8 mouse cellular contexts compared by ENCODE assay signal in genomic region chr7:28446446-28446845, GRCm38 (mm10). TPM values are rescaled to one million over a fixed set of nuclear protein-coding genes. Genes with fewer than 3 reads are reported as not detected.
DNase-seq lines count a peak whose midpoint lies in the region; ATAC-seq lines count a peak whose summit lies in the region.

No protein-coding gene starts in this region.

- H3K4me1 ChIP-seq in intestine, embryonic 14.5 days (replicated peaks; ENCODE audit: control insufficient read depth, insufficient read depth, low read length) = no peaks in the 10 kb centered on the region
- 0 out of 2 replicates have a peak, but pooled peaks cover 5% of the 10 kb centered on the region for H3K4me1 ChIP-seq in intestine, embryonic 16.5 days (ENCODE audit: control insufficient read depth, insufficient read depth, low read length)
- H3K4me1 ChIP-seq in embryonic facial prominence, embryonic 14.5 days (ENCODE audit: control insufficient read depth, insufficient read depth, low read length) = no peaks in the 10 kb centered on the region

- H3K4me3 ChIP-seq in intestine, embryonic 14.5 days (ENCODE audit: low read depth, low read length) = no peak overlapping the region
- H3K4me3 ChIP-seq in intestine, embryonic 16.5 days (ENCODE audit: low read length) = no peak overlapping the region
- H3K4me3 ChIP-seq in embryonic facial prominence, embryonic 14.5 days (ENCODE audit: low read depth, low read length) = no peak overlapping the region

- H3K36me3 ChIP-seq in intestine, embryonic 14.5 days (ENCODE audit: control insufficient read depth, insufficient read depth, low read length) = no peaks in the 10 kb centered on the region
- H3K36me3 ChIP-seq in intestine, embryonic 16.5 days (ENCODE audit: control insufficient read depth, insufficient read depth, low read length) = no peaks in the 10 kb centered on the region
- H3K36me3 ChIP-seq in embryonic facial prominence, embryonic 14.5 days (ENCODE audit: control insufficient read depth, insufficient read depth, low read length) = no peaks in the 10 kb centered on the region

- H3K27me3 ChIP-seq in intestine, embryonic 14.5 days (replicated peaks; ENCODE audit: control insufficient read depth, insufficient read depth, low read length) = no peaks in the 10 kb centered on the region
- no peaks in the 10 kb centered on the region for H3K27me3 ChIP-seq in intestine, embryonic 16.5 days (replicated peaks; ENCODE audit: control insufficient read depth, insufficient read depth, low read length)
- 0 out of 2 replicates have a peak, but pooled peaks cover 3% of the 10 kb centered on the region for H3K27me3 ChIP-seq in embryonic facial prominence, embryonic 14.5 days (replicated peaks; ENCODE audit: control insufficient read depth, insufficient read depth, low read length)

- ATAC-seq in intestine, embryonic 14.5 days (replicated peaks; ENCODE audit: low FRiP score, low TSS enrichment, low read depth) = no peak
- no peak for ATAC-seq in intestine, embryonic 16.5 days
- ATAC-seq in embryonic facial prominence, embryonic 14.5 days (ENCODE audit: low read depth) = no peak

- intact Hi-C loops in left cerebral cortex, postnatal 4 days (cut with DNase I) = loop anchor here (2.0 to 5.0 kb wide), 2 partner anchors 154 to 271 kb away; partner anchors contain the start of gene Fbxo17

- H3K4me2 ChIP-seq in intestine, embryonic 14.5 days (ENCODE audit: low read length) = no peak overlapping the region
- no peak overlapping the region for H3K4me2 ChIP-seq in intestine, embryonic 16.5 days (ENCODE audit: low read depth, low read length)
- no peak overlapping the region for H3K4me2 ChIP-seq in embryonic facial prominence, embryonic 14.5 days (ENCODE audit: low read depth, low read length)

- WGBS in intestine, embryonic 14.5 days = 8% methylated on average over 12 of the region's 12 CpGs
- WGBS in intestine, embryonic 16.5 days = 9% methylated on average over 12 of the region's 12 CpGs
- WGBS in embryonic facial prominence, embryonic 14.5 days = 8% methylated on average over 12 of the region's 12 CpGs

- H3K9me3 ChIP-seq in intestine, embryonic 14.5 days (ENCODE audit: control insufficient read depth, low read length) = no peaks in the 10 kb centered on the region
- no peaks in the 10 kb centered on the region for H3K9me3 ChIP-seq in intestine, embryonic 16.5 days (ENCODE audit: control insufficient read depth, low read length)
- no peaks in the 10 kb centered on the region for H3K9me3 ChIP-seq in embryonic facial prominence, embryonic 14.5 days (ENCODE audit: control insufficient read depth, low read length)

- H3K27ac ChIP-seq in intestine, embryonic 14.5 days (ENCODE audit: low read depth) = no peak overlapping the region
- H3K27ac ChIP-seq in intestine, embryonic 16.5 days (ENCODE audit: low read length) = no peak overlapping the region
- no peak overlapping the region for H3K27ac ChIP-seq in embryonic facial prominence, embryonic 14.5 days (replicated peaks; ENCODE audit: low read depth, low read length)

- no peak overlapping the region for H3K9ac ChIP-seq in intestine, embryonic 14.5 days (ENCODE audit: low read length)
- no peak overlapping the region for H3K9ac ChIP-seq in intestine, embryonic 16.5 days (ENCODE audit: low read depth, low read length)
- H3K9ac ChIP-seq in embryonic facial prominence, embryonic 14.5 days (ENCODE audit: low read depth, low read length) = no peak overlapping the region

- DNase-seq in intestine, embryonic 14.5 days (ENCODE audit: low spot score) = peak; percentile 98
- peak; percentile 93 for DNase-seq in adrenal gland, postnatal 10 days
- peak; percentile 45 for DNase-seq in embryonic facial prominence, embryonic 14.5 days (ENCODE audit: low spot score)
- peak; percentile 88 for DNase-seq in heart, postnatal 4 days
- DNase-seq in left cerebral cortex, postnatal 4 days = peak; percentile 82
- peak; percentile 80 for DNase-seq in ovary, postnatal 14 days (ENCODE audit: low spot score)
- peak; percentile 87 for DNase-seq in thymus, postnatal 14 days

RNA-seq across cellular contexts. Expression of gene Lrfn1, which starts 5.3 kb away (rescaled TPM):
- polyA plus RNA-seq in intestine, embryonic 14.5 days (2014; fragmentation: Nextera tagmentation; extraction: Ambion mirVana) = 3.6 and 4.1 TPM in 2 replicates
- 1.1 and 1.3 TPM in 2 replicates for polyA plus RNA-seq in intestine, embryonic 16.5 days (2015; fragmentation: Nextera tagmentation; extraction: Ambion mirVana)
- total RNA-seq in adrenal gland, postnatal 10 days (2021) = 10 to 100 TPM in 1 of 2 experiments, 1 to 10 TPM in 1; 9.2 to 13.0 TPM
- 4.0 and 6.7 TPM in 2 replicates for polyA plus RNA-seq in embryonic facial prominence, embryonic 14.5 days (2014; fragmentation: Nextera tagmentation; extraction: Ambion mirVana)
- total RNA-seq in heart, postnatal 4 days (2021) = 1 to 10 TPM; 2.5 to 3.3 TPM
- total RNA-seq in left cerebral cortex, postnatal 4 days (2021) = 100 to 1,000 TPM; 125 TPM

RNA-seq across cellular contexts. Expression of gene Gmfg, which starts 9.2 kb away (rescaled TPM):
- 12.5 and 16.9 TPM in 2 replicates for polyA plus RNA-seq in intestine, embryonic 14.5 days (2014; fragmentation: Nextera tagmentation; extraction: Ambion mirVana)
- polyA plus RNA-seq in intestine, embryonic 16.5 days (2015; fragmentation: Nextera tagmentation; extraction: Ambion mirVana) = 17.8 and 19.4 TPM in 2 replicates
- total RNA-seq in adrenal gland, postnatal 10 days (2021) = 10 to 100 TPM; 23.3 to 24.7 TPM
- polyA plus RNA-seq in embryonic facial prominence, embryonic 14.5 days (2014; fragmentation: Nextera tagmentation; extraction: Ambion mirVana) = 14.7 and 20.4 TPM in 2 replicates
- total RNA-seq in heart, postnatal 4 days (2021) = 1 to 10 TPM; 7.1 to 7.5 TPM
- total RNA-seq in left cerebral cortex, postnatal 4 days (2021) = 1 to 10 TPM; 2.5 to 3.3 TPM

RNA-seq across cellular contexts. Expression of gene Paf1, which starts 53.7 kb away (rescaled TPM):
- polyA plus RNA-seq in intestine, embryonic 14.5 days (2014; fragmentation: Nextera tagmentation; extraction: Ambion mirVana) = 64.4 and 71.6 TPM in 2 replicates
- 69.2 and 78.7 TPM in 2 replicates for polyA plus RNA-seq in intestine, embryonic 16.5 days (2015; fragmentation: Nextera tagmentation; extraction: Ambion mirVana)
- total RNA-seq in adrenal gland, postnatal 10 days (2021) = 10 to 100 TPM; 56.5 to 59.2 TPM
- 52.1 and 54.1 TPM in 2 replicates for polyA plus RNA-seq in embryonic facial prominence, embryonic 14.5 days (2014; fragmentation: Nextera tagmentation; extraction: Ambion mirVana)
- total RNA-seq in heart, postnatal 4 days (2021) = 10 to 100 TPM; 50.1 to 53.5 TPM
- 10 to 100 TPM; 77.7 to 86.8 TPM for total RNA-seq in left cerebral cortex, postnatal 4 days (2021)

RNA-seq across cellular contexts. Expression of gene Med29, which starts 53.9 kb away (rescaled TPM):
- polyA plus RNA-seq in intestine, embryonic 14.5 days (2014; fragmentation: Nextera tagmentation; extraction: Ambion mirVana) = 53.3 and 60.2 TPM in 2 replicates
- polyA plus RNA-seq in intestine, embryonic 16.5 days (2015; fragmentation: Nextera tagmentation; extraction: Ambion mirVana) = 52.6 and 53.9 TPM in 2 replicates
- total RNA-seq in adrenal gland, postnatal 10 days (2021) = 10 to 100 TPM; 19.8 to 25.9 TPM
- polyA plus RNA-seq in embryonic facial prominence, embryonic 14.5 days (2014; fragmentation: Nextera tagmentation; extraction: Ambion mirVana) = 44.1 and 48.2 TPM in 2 replicates
- 10 to 100 TPM; 22.9 to 24.5 TPM for total RNA-seq in heart, postnatal 4 days (2021)
- 10 to 100 TPM; 18.6 to 19.7 TPM for total RNA-seq in left cerebral cortex, postnatal 4 days (2021)

Comparison
In these comparisons a context has a peak if more than half of its experiments do, and no peak if none do; other contexts are left out.
1. DNase-seq: peak in every context shown above with its lines; median percentile 98 in intestine, embryonic 14.5 days; 93 in adrenal gland, postnatal 10 days; 88 in heart, postnatal 4 days; 87 in thymus, postnatal 14 days; 82 in left cerebral cortex, postnatal 4 days; 80 in ovary, postnatal 14 days; 45 in embryonic facial prominence, embryonic 14.5 days.
2. RNA of gene Lrfn1, which starts 5.3 kb away (total RNA-seq): 125 TPM in left cerebral cortex, postnatal 4 days; 9.2 to 13.0 TPM in adrenal gland, postnatal 10 days and 2.5 to 3.3 TPM in heart, postnatal 4 days; every median in the first group is over 4 times any median in the second.